Mouse (Mus musculus): ENCODE measurements at regions not wholly inside any gene's neighbourhood (a gene's known extent, or its start where the extent isn't known, plus 50 kb on each side); places are given as distances from the start of the nearest gene placed in this dataset.
"Not testable (repeated sequence)": the region's sequence is repeated elsewhere in the genome, so short reads cannot be mapped to it uniquely, and the experiment has no call there.

DNA sequence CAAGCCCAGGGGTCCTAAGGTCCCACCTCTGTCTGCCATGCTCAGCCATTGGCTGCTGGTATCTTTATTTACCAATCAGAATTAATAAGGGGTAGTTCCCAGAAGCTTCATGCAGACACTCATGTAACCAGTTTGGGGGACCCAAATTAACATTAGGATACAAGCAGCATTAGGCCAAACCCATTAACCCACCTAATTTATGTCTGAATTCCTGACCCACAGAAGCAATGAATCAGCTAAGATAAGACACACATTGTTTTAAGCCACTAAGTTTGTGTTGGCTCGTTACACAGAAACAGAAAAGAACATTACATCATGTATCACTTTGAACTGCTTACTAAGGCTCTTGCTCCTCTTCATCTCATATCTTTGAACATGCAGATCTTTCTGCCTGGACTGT, 461.0 kb downstream of the Lmo7 start:
- no peak for DNase-seq (ENCODE audit: low spot score in 2 of 2)

DNA sequence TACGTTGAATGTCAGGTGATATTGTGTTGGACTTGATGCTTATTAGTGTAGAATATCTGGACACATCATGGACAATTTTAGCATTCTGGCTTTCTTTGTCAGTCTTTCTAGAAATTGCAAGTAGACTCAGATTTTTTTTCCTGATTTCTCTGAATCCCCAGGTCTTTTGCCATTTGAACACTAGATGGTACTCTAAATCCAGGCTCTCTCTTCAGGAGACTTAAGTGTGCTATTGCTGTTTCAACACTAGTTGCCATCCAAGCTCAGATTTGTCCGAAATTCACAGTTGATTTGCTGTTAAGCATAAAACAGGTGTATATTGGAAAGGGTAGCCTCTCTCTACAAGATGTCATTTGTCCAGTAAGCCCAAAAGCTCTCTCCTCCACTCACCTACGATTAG, 451.5 kb downstream of the Lmo7 start:
- DNase-seq (ENCODE audit: low spot score in 2 of 2) = no peak

DNA sequence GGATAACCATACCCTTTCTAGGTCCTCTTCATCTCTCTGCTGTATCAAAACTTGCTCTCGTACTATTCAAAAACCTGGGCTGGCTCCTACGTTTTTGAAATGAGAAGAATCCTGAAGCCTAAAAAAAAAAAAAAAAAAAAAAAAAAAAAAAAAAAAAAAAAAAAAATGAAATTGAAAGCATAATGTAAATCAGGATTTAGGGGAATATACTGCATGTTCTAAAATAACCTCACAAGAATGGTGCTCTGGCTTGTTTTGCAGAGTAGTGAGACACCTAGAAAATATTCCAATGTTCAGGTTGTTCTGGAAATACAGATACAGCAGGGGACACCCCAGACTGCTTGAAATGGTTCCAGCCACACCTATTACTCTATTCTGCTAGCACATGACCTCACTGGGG, 442.0 kb downstream of the Lmo7 start:
- DNase-seq (ENCODE audit: low spot score in 2 of 2) = no peak

DNA sequence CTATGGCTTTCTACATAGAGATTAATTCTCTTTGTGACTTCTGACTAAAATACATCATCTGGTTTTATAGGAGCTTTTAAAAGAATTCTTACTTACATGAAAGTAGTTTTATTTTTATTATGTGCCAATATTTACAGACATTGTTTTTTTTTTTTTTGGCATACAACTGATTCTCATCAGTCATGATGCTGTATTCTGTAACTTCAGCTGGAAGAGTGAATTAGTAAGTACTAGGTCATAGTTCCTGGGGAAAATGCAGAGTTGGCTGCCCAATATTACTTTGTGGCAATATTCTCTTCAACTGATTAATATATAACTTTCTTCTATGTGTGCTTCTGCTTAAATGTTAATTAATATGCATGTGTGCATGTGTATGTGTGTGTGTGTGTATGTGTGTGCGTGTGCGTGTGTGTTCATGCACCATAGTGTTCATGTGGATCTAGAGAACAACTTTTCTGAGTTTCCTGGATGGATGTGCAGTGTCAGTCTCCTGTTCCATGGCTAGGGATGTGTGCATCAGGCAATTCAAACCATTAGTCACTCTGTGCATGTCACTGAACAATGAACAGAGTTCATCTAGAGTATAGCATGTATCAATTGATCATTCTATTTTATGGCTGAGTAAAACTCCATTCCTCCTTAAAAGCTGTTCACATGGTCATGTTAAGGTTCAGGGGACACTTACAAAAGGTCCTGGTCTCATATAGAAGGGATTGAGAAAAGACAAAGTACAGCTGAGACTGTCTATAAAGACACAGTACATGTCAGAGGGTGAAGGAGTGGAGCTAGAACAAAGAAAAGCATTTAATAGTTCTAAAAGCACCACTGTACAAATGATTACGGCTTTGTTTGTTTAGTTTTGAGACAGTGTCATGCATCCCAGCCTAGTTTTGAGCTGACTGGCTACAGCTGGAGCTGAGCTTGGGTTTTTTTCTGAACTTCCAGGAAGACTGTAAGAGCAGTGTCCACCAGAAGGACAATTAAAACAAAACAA, 431.8 kb downstream of the Lmo7 start:
- no peak for DNase-seq (ENCODE audit: low spot score in 2 of 2)

DNA sequence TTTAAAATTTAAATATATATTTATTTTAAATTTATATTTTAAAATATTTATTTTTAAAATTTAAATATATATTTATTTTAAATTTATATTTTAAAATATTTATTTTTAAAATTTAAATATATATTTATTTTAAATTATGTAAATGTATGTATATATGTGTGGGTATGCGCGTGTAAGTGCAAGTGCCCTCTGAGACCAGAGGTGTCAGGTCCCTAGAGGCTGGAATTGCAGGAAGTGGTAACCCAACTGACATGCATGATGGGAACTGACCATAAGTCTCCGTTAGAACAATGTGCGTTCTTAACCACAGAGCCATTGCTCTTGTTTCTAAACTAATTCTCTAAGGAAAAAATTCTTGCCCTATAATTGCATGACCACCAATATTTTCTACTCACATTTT, 420.7 kb downstream of the Lmo7 start:
- DNase-seq (ENCODE audit: low spot score in 2 of 2) = not testable (repeated sequence)

DNA sequence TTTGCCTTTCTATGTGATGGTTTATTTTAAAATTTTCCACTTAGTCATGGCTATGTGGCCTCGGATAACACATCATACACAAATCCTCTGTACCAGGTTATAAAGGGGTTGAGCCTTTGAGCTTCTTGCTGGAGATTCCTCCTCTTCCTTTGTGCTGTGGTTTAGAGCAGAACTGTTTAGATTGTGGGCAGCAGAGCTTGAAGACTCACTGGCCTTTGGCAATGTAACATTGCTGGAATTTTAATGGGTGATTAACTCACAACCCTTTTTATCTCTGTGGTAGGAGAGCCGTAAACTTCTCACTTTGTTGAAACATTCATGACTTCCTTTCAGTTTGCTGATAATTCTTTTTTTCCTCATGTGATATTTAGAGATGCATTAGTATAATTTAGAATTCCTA, 413.0 kb downstream of the Lmo7 start:
- no peak for DNase-seq (ENCODE audit: low spot score in 2 of 2)

DNA sequence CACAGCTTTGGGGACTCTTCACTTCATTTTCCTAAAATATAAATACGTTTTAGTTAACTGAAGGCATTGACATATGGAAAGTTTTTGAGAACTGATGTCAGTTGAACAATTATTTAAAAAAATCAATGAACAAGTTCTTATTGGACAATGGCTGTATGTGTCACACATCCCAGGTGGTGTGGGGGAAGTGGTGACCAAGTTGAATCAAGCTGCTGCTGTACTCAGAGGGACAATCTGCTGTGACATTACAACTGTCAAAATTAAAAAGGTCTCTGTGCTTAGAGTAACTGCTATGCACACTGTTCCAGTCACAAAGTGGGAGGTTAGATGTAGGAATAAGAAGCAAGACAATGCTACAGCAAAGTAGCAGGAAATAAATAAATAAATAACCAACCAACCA, 409.2 kb downstream of the Lmo7 start:
- DNase-seq (ENCODE audit: low spot score in 2 of 2) = no peak

DNA sequence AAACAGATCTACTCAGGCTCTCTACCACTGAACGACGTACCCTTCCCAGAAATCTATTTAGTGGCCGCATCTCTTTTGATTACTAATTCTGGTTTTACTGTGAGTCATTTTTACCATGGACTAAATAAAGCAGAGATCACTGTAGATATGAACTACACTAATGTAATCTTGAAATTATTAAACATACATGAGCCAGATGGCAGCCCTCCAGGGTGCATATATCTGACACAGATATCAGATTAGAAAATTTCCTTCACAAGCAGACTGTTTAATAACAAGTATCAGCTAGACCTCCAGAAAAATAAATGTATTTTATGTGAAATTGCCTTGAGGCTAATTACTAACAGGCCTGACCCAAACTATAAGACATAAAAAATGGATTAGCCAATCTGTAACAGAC, 388.4 kb downstream of the Lmo7 start:
- DNase-seq (ENCODE audit: low spot score in 2 of 2) = no peak

DNA sequence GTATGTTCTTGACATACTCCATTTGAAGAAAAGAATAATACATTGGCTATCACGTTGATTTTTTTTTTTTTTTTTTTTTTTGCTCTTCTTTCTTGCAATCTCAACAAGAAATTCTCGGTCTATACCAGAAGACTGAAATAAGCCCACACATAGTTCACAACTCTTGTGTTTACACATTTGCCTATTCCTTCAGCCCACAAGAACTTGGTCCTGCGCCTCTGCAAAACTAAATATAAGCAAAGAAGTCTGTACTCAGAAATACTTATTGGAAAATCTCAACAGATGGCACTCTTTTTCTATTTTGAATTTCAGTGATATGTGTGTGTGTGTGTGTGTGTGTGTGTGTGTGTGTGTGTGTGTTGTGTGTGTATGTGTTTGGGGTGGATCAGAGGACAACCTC, 376.4 kb downstream of the Lmo7 start:
- DNase-seq (ENCODE audit: low spot score in 2 of 2) = no peak

DNA sequence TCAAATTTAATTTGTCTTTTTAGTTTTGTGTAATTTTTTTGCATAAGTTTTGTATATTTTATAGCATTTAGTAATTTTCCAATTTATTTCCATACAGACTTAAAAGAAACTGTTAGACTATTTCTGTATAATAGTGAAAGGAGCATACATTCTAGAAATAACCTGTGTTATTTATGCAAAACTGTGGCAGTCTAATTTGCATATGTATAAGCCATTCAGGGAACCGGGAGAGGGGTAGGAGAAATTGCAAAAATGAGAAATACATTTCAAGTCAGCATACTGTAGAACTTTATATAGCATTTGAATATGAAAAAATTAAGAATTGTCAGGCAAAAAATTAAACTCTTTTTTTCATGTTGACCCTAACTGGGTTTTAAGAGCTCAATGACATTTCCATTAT, 364.3 kb downstream of the Lmo7 start:
- no peak for DNase-seq (ENCODE audit: low spot score in 2 of 2)

DNA sequence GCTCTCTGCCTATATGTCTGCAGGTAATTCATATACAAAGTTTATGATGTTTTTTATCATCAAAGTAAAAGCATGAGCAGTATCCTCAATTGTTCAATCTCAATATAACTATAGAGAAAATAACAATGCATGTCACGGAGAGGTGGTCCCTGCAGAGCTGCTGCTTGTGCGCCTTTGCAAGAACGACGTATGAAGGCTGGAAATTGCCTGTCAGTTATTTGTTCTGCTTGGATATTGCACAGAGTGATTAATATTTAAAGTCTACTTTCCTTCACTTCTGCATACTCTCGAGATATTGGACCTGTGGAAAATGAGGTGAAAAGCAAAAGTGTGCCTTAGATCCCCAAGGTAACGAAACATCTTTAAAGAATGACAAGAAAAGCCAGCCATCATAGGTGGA, 362.8 kb downstream of the Lmo7 start:
- no peak for DNase-seq (ENCODE audit: low spot score in 2 of 2)

DNA sequence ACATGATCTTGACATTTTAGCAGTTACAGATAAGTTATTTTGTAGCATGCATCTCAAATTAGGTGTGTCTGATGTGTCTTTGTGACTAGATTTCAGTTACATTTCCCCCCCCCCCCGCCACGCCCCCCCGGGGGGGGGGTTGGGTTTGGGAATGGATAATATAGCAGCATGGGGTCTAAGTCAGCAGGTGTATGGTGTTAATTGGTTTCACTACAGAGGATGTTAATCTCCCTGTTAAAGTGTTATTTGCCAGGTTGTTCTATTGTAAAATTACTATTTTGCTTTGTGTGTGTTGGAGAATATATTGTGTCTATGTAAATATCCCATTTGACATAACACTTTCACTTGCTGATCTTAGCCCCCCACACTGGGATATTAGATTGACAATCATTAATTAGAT, 319.2 kb downstream of the Lmo7 start:
- no peak for DNase-seq (ENCODE audit: low spot score in 2 of 2)

DNA sequence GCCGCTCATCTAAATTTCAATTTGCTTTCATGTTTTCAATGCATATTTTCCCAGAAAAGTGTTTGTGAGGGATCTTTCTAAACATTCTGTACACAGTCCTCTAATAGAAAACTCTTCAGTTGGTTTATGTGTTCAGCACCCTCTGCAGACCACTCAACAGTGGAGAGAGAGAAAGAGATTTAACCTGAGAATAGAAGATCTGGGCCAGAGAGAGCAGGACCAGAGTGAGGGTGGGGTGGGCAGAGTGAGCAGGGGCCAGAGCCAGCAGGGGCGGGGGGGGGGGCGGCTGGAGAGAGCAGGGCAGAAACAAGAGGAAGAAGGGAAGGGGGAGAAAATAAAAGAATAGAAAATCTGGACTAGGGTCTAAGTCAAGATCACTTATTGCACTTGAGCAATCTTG, 318.7 kb downstream of the Lmo7 start:
- DNase-seq (ENCODE audit: low spot score in 2 of 2) = no peak

DNA sequence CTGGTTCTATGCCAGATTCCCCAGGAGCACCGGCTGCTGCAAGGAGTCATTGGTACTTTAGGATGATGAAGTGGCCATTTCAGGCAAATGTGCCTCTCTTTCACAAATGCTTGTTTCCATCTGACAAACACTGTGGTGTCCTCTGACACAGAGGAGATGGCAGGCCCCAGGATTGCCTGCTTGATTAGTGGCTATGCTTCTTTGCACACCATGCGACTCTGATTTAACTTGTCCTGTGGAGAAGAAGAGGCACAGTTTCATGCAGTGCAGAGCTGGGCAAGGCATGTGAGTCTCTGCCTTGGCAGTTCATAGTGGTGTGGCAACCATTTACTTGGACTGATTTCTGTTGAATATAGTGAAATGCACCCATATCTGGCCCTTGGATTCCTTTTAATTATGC, 308.4 kb downstream of the Lmo7 start:
- DNase-seq (ENCODE audit: low spot score in 2 of 2) = no peak

DNA sequence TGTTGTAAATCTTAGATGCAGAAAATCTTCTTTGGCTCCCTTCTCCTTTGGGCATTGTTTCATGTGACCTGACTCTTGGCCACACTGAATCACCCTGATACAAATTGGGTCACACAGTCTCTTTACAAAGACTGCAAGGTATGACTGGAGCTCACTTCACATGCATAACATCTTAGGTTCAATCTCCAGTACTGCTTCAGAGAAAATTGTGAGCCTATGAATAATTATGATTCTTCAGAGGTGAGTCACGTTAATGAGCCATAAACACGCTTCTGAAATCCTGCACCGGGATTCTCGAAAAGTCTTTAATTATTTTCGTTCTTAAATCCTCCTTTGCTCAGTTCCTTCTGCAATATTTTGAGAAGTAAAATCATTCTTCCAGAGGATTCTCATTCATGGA, 307.7 kb downstream of the Lmo7 start:
- no peak for DNase-seq (ENCODE audit: low spot score in 2 of 2)

DNA sequence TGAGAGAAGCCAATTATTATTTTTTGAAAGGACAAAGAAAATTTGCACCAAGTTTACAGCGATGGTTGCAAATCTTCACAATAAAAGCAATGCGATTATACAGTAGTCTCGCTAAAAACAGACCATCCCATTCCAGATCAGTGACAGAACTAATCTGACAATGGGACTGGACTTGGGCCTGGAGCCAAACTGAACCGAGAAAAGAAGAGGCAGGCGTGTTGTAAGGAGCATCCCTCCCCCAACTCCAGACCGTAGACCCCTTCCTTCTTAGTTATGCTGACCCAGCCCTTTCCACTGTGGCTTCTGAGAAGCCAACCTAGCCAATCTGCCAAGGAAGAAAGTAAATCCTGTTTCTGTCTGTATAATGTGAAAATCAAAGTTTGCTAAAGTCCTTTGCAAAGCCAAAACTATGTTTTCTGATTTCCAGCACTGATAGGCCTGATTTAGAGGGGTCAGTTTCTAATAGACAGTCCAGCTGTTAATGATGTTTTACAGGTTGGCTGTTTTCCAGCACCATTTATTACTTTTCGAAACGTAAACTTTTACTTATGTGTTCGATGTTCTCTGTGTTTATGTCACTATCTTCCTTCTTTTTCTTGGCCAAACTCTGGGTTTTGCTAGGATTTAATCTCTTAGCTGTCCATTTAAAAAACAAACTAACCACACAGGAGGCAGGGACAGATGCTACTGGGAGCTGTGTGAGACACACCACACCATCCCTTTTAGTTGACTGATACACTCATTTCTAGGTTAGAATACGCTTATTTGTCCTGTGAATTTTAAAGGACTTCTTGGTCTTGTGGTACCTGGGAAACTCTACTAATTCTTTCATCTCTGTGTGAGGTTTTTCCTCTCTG, 301.5 kb downstream of the Lmo7 start:
- no peak for DNase-seq (ENCODE audit: low spot score in 2 of 2)

DNA sequence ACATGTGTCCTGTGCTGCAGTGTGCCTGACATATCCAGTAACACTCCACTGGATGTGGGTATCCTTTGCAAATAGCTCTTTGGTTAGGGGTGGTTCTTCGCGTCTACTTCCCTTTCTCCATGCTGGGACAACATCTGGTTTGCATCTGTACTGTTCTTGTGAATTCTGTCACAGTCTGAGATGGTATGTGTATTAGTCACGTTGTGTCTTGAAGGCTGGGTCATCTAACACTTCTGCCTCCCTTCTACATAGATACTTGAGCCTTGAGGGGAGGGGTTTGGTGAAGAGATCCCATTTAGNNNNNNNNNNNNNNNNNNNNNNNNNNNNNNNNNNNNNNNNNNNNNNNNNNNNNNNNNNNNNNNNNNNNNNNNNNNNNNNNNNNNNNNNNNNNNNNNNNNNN, 294.9 kb downstream of the Lmo7 start:
- DNase-seq (ENCODE audit: low spot score in 2 of 2) = no peak

DNA sequence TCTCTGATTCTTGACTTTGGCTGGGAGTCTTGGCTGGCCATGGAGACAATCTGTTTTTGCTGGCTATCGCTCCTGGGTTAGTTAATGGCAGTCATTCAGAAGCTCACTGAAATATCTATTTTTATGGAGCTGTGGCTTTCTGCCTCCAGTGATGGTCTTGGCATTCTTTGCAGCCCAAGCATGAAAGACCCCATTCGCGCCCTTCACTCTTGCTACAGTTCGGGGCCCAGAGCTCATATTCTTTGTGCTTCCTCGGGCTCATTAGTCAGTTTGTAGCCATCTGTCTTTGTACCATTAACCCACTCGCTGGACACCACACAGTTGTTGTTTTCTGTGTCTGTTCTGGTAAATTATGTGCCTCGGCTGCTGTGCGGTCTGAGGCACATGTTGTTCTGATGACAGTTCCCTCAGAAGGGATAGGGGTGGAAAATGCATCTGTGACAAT, 290.4 kb downstream of the Lmo7 start:
- DNase-seq (ENCODE audit: low spot score in 2 of 2) = no peak

DNA sequence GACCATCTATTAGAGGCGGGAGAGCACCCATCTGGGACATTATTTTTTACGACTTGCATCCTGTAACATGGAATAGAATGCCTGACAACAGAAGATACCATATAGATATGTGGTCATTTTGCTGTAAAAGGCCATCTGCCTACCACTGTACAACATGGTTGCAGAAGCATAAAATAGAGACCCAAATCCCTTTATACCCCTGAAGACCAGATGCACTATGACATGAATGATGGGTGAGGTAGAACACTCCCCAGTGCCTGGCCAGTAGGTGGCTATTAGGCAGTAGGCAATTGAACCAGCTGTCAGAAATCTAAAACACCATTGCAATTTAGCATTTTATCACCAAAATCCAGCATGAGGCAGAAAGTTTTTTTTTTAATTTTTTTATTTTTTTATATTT, 289.6 kb downstream of the Lmo7 start:
- no peak for DNase-seq (ENCODE audit: low spot score in 2 of 2)

DNA sequence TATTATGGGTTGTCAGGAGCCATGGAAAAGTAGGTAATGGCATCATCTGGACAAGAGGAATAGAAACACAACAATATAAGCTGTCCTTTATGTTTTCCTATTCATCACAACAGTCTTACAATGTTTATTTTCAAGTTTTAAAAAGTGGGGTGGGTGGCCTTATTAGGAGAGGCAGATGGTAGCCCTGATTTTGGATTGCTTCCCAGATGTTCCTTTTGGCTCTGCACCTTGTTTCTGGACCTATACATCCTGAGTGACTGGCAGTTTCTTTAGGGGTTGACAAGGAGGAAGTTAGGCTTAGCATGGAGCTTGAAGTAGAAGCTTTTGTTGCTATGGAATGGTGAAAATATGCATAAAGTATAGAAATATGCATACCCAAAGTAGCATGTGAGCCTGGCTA, 286.8 kb downstream of the Lmo7 start:
- no peak for DNase-seq (ENCODE audit: low spot score in 2 of 2)

DNA sequence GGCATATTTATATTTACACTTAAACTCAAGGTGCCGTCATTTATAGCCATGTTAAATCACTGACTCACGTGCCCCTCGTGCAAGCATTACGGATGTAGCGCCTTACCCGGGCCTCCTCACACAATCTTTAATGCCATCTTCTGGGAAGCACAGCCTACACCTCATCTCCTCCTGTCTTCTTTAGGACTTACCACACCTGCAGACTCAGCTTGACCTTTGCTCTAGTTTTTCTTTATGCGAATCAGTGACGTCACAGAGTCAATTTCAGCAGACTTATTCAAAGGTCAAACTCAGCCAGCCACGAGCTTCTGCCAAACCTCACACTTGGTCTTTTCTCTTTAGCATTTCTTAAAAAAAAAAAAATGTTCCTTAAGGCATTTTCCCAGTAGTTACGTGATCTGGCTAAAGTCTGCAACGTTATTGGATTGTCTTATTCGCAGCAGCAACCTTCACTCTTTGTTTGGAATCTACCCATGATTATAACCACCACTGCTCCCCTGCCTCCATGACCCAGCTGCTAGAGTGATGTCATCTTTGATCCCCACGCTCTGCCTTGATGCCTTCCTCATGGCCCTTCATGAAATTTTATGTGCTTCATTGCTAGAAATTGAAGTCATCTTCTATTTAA, 285.3 kb downstream of the Lmo7 start:
- DNase-seq (ENCODE audit: low spot score in 2 of 2) = no peak

DNA sequence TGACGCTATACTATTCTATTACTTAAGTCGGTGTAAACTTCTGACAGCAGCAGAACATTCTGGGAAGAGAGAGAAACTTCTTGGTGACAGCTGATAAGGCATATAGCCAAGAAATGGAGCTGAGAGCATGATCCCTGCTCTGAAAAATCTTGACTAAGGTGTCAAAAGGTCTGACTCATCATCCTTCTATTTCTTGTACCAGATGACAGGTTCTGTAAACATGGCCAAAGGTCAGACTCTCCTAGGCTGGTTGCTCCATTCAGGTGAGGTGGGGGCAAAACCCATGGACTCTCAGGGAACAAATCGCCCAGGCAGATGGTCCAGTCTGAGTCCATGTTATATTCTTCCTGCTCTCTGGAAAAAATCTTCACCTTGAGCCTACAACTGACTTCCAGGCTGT, 283.5 kb downstream of the Lmo7 start:
- no peak for DNase-seq (ENCODE audit: low spot score in 2 of 2)

Data from natural killer cell, adult 2 months (primary cell).